Mouse (Mus musculus) spleen, adult 2 months (tissue): Measurements from ENCODE around the gene Aamdc. TPM values are rescaled to one million over a fixed set of nuclear protein-coding genes. Genes with fewer than 3 reads are reported as not detected.

Experiments used
- DNase-seq, 2 experiments: peaks; one replicate each; pipeline versions ENCODE4 v3.0.0 to v3.0.0-alpha.2; 2012 to 2021; ENCODE audit warnings: low spot score in 2 of 2, low read depth in 1 of 2
- H3K27ac ChIP-seq: fragments of 200-500 bp; 2 replicates; pipeline ENCODE4 v1.5.1; 2012; ENCODE audit warnings: low read length, inconsistent platforms; ENCODE audit not compliant: insufficient read depth
- H3K27me3 ChIP-seq: fragments of 200-500 bp; 2 replicates; pipeline ENCODE4 v1.6.1; 2012; ENCODE audit warnings: mild to moderate bottlenecking, moderate library complexity, low read length, inconsistent platforms; ENCODE audit not compliant: control insufficient read depth, insufficient read depth
- H3K36me3 ChIP-seq: fragments of 200-500 bp; 2 replicates; pipeline ENCODE4 v1.6.1; 2012; ENCODE audit warnings: mild to moderate bottlenecking, low read length, inconsistent platforms; ENCODE audit not compliant: control insufficient read depth, insufficient read depth
- H3K4me1 ChIP-seq: fragments of 200-500 bp; 2 replicates; pipeline ENCODE4 v1.6.1; 2011; ENCODE audit warnings: inconsistent platforms; ENCODE audit not compliant: control insufficient read depth, insufficient read depth, insufficient read length
- H3K4me3 ChIP-seq: fragments of 200-500 bp; 2 replicates; pipeline ENCODE4 v1.5.1; 2011; ENCODE audit warnings: mild to moderate bottlenecking, inconsistent platforms; ENCODE audit not compliant: insufficient read depth, insufficient read length; ENCODE audit errors: extremely low read depth
- CTCF ChIP-seq: fragments of 200-500 bp; IDR thresholded peaks from 2 replicates; pipeline ENCODE4 v1.5.1; 2011; ENCODE audit warnings: mild to moderate bottlenecking, inconsistent platforms; ENCODE audit not compliant: insufficient read depth, insufficient read length, insufficient replicate concordance; ENCODE audit errors: extremely low read depth
- POLR2A ChIP-seq: fragments of 200-500 bp; IDR thresholded peaks from 2 replicates; pipeline ENCODE4 v1.6.1; 2011; ENCODE audit warnings: low read depth, low read length, inconsistent platforms
- WGBS: fragments of 180-500 bp; shearing (Covaris S2); methylation state at CpG from one replicate; pipeline ENCODE4 v1.1.7; 2018; 5-methylcytosine and 5-hydroxymethylcytosine counted together
- polyA plus RNA-seq: library from polyadenylated mRNA; depleted of rRNA; stranded (reverse); fragments of >200 nt; gene quantifications from 2 replicates; pipeline ENCODE4 v1.2.3, GENCODE M21; 2012

Aamdc gene
- polyA plus RNA-seq, 1 experiment, result 8.7 TPM

DNA sequence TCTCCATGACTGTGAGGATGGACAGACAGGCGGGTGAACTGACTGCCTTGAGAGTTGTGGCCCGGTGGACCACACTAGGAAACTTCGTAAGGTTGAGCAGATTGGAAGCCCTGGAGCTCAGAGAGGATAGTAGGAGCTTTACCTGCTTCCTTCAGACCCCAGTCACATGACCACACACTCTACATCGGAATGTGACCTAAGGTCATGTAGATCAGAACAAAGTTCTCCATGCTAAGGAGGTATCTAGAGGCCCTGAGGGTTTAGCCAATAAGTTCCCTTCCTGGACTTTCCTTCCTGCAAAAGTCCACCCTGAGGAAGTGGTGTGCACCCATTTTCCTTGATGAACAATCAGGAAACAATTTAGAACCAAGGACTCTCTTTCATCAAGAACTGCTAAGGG is 13.1 kb upstream of the Aamdc start:
- WGBS, result 96% methylated on average over 4 of the region's 4 CpGs
- Histone ChIP-seq H3K36me3 (no peaks in the 10 kb centered on the region), H3K4me3 (no peak overlapping the region), H3K4me1 (peaks cover 8% of the 10 kb centered on the region; the same call in 1 of the 2 replicates), H3K27me3 (no peaks in the 10 kb centered on the region), H3K27ac (no peak overlapping the region)
- DNase-seq, result no peak
- TF ChIP-seq CTCF (no peak), POLR2A (no peak)

DNA sequence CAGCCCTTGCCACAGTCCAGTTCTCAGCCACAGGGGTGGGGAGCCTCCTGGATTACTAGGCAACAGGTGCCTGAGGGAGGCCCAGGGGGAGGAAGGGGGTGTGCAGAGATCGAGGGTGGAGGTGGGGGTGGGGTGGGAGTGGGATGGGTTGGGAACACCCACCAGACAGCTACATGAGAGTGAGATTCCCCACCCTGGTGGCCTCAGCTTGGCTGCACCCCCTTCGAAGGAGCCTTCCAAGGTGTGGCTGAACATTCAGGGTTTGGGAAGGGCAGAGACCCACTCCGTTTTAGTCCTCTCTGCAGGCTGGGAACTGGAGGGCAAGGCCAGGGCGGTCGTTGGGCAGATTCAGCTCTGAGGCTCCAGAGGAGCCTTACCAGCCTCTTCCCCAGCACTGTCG is 12.0 kb upstream of the Aamdc start:
- DNase-seq, result no peak
- no peaks in the 10 kb centered on the region for H3K36me3 ChIP-seq
- no peak overlapping the region for H3K4me3 ChIP-seq
- TF ChIP-seq POLR2A (no peak), CTCF (no peak)
- peaks cover 8% of the 10 kb centered on the region; the same call in 1 of the 2 replicates for H3K4me1 ChIP-seq
- no peaks in the 10 kb centered on the region for H3K27me3 ChIP-seq
- WGBS, result 84% methylated on average over 6 of the region's 6 CpGs
- no peak overlapping the region for H3K27ac ChIP-seq

- no peak for DNase-seq
- Histone ChIP-seq H3K27me3 (no peaks in the 10 kb centered on the region), H3K4me3 (no peak overlapping the region), H3K27ac (no peak overlapping the region), H3K36me3 (no peaks in the 10 kb centered on the region), H3K4me1 (peaks cover 8% of the 10 kb centered on the region; the same call in 1 of the 2 replicates)
- WGBS, result 77% methylated on average over 3 of the region's 3 CpGs
- no peak for TF ChIP-seq CTCF
- TF ChIP-seq POLR2A, result no peak
These were observed 11.2 kb upstream of the Aamdc start for GRCm38 (mm10) chr7:97590488-97590887.

DNA sequence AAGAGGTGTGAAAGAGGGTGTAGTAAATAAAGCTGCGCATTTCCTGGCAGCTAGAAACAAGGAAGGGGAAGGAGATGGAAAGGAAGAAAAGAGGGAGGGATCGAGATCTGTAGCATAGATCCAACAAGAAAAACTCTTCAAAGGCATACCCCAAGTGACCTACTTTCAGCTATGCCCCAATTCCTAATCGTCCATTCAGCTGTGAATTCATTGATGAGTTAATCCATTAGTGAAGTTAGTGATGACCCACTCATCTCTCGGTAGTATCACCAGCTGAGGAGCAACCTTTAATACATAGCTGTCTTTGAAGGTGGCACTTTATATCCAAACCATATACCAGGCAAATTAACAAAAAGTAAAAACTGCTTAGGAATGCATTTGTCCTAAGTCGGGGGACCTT is 9.2 kb upstream of the Aamdc start:
- H3K4me1 ChIP-seq, result peaks cover 8% of the 10 kb centered on the region; the same call in 1 of the 2 replicates
- no peaks in the 10 kb centered on the region for H3K27me3 ChIP-seq
- no peak for TF ChIP-seq CTCF
- no peak for TF ChIP-seq POLR2A
- DNase-seq, result no peak
- H3K4me3 ChIP-seq, result no peak overlapping the region
- WGBS, result 87% methylated on average over 5 of the region's 5 CpGs
- no peaks in the 10 kb centered on the region for H3K36me3 ChIP-seq
- no peak overlapping the region for H3K27ac ChIP-seq

GRCm38 (mm10) chr7:97580843-97581214 is 1.5 kb upstream of the Aamdc start:
- Histone ChIP-seq H3K27me3 (no peaks in the 10 kb centered on the region), H3K4me1 (no peaks in the 10 kb centered on the region; the same call in 1 of the 2 replicates), H3K27ac (peak overlapping the region; percentile 94), H3K4me3 (peak overlapping the region; percentile 83), H3K36me3 (no peaks in the 10 kb centered on the region)
- TF ChIP-seq CTCF (no peak), POLR2A (peak; percentile 45; the same call in 1 of the 2 replicates)
- WGBS, result 1% methylated on average over 11 of the region's 11 CpGs
- DNase-seq, result peak; percentile 77 to 88

DNA sequence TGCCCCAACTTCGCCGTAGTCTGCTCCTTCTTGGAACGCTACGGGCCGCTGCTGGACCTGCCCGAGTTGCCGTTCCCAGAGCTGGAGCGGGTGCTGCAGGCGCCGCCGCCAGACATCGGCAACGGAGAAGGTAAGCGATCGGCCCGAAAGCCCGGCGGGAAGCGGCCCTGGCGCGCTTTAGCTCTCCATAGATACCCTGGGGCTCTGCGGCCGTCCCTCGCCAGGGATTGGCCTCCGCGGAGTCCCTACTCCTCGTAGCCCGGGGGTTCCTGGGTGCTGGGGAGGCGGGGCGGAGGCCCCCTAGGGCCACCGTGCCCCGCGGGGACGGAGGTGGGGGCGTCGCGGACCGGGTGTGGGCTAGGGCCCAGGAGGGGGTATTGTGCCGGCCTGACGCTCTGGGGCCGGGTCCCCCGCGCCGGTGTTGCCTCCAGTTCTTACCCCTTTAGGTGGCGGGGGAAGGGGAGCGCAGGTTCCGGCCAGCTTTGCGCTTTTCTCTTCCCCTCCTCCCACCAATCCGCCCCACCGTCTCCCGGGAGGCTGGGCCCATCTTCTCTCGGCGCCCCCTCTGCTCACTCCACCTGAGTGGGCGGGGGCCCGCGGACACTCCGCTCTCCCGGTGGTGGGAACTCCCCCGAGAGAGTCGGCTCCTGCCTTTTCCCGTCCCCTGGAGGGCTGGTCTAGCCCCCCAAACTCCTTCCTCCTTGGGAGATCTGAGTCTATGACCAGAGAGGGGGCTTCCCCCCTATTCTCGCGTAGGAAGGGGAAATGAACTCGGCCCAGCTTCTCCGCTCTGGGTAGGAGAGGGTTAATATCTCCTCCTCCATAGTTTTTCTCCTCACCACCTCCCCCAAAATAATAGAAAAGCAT is 912 bp upstream of the Aamdc start:
- no peak for TF ChIP-seq CTCF
- no peak for TF ChIP-seq POLR2A
- peak in 1 of 2 experiments; percentile 40 for DNase-seq
- Histone ChIP-seq H3K27ac (peak overlapping the region; percentile 94), H3K36me3 (no peaks in the 10 kb centered on the region), H3K4me1 (no peaks in the 10 kb centered on the region; the same call in 1 of the 2 replicates), H3K4me3 (peak overlapping the region; percentile 83), H3K27me3 (no peaks in the 10 kb centered on the region)
- WGBS, result under 1% methylated on average over 61 of the region's 65 CpGs
